Mouse (Mus musculus): ENCODE data around the gene Rhof.

- TF ChIP-seq CTCF (IDR thresholded peaks at IDR 0.05; ENCODE audit: low read depth, low read length), result no peak
- TF ChIP-seq POLR2A (IDR thresholded peaks at IDR 0.05; ENCODE audit: extremely low read depth, insufficient read depth, low read length), result no peak
Measured at GRCm38 (mm10) chr5:123143971-123144745, 11.7 kb upstream of the Rhof start.
